Mouse (Mus musculus) MEL-GATA-1-ER (cell line): Measurements from ENCODE around the gene Kmt5a.
"Not testable (repeated sequence)": the region's sequence is repeated elsewhere in the genome, so short reads cannot be mapped to it uniquely, and the experiment has no call there.

Source experiments
- DNase-seq: peaks from one replicate; pipeline ENCODE4 v3.0.0-alpha.2; 2012; ENCODE audit warnings: low read depth; ENCODE audit errors: extremely low read depth

Kmt5a gene

GRCm38 (mm10) chr5:124482966-124483654, 43.4 kb downstream of the Kmt5a start, which contains the start of gene Snrnp35:
Gene Snrnp35, plus strand, starts transcription at chr5:124483134.
- peak; percentile 90 for DNase-seq

- DNase-seq: peak; percentile 13
Observed at GRCm38 (mm10) chr5:124483655-124484396, 44.1 kb downstream of the Kmt5a start.

GRCm38 (mm10) chr5:124485654-124486053, 45.9 kb downstream of the Kmt5a start:
- DNase-seq: no peak

GRCm38 (mm10) chr5:124488885-124489284, 49.2 kb downstream of the Kmt5a start:
- DNase-seq: no peak

GRCm38 (mm10) chr5:124491732-124492131, 52.0 kb downstream of the Kmt5a start:
- no peak for DNase-seq

GRCm38 (mm10) chr5:124492618-124493017, 52.9 kb downstream of the Kmt5a start:
- DNase-seq: no peak

- DNase-seq: no peak
Observed at GRCm38 (mm10) chr5:124493455-124493854, 53.7 kb downstream of the Kmt5a start.

GRCm38 (mm10) chr5:124495547-124495946, 55.8 kb downstream of the Kmt5a start:
- no peak for DNase-seq

GRCm38 (mm10) chr5:124496614-124497514, 57.1 kb downstream of the Kmt5a start:
- no peak for DNase-seq

- DNase-seq: no peak
Observed at GRCm38 (mm10) chr5:124498221-124498876, 58.6 kb downstream of the Kmt5a start.

- no peak for DNase-seq
Observed at GRCm38 (mm10) chr5:124499001-124499400, 59.3 kb downstream of the Kmt5a start.

GRCm38 (mm10) chr5:124500037-124500436, 60.3 kb downstream of the Kmt5a start:
- DNase-seq: not testable (repeated sequence)

GRCm38 (mm10) chr5:124500573-124500972, 60.8 kb downstream of the Kmt5a start:
- DNase-seq: no peak

- DNase-seq: no peak
Observed at GRCm38 (mm10) chr5:124501541-124501940, 61.8 kb downstream of the Kmt5a start.

- DNase-seq: no peak
Observed at GRCm38 (mm10) chr5:124503742-124504141, 64.0 kb downstream of the Kmt5a start.

GRCm38 (mm10) chr5:124505235-124505634, 65.5 kb downstream of the Kmt5a start:
- no peak for DNase-seq

GRCm38 (mm10) chr5:124506731-124507359, 67.1 kb downstream of the Kmt5a start:
- DNase-seq: no peak

GRCm38 (mm10) chr5:124509200-124509599, 69.5 kb downstream of the Kmt5a start:
- no peak for DNase-seq

GRCm38 (mm10) chr5:124509742-124510237, 70.1 kb downstream of the Kmt5a start:
- no peak for DNase-seq

- DNase-seq: no peak
Observed at GRCm38 (mm10) chr5:124510536-124511050, 70.9 kb downstream of the Kmt5a start.
